Mouse (Mus musculus) spleen, postnatal 4 days (tissue): ENCODE measurements around the gene Tex45.

Experiments
- DNase-seq, 2 experiments: peaks; one replicate each; pipeline ENCODE4 v3.0.0; 2022; ENCODE audit warnings: low spot score in 2 of 2

Gene Tex45

DNA sequence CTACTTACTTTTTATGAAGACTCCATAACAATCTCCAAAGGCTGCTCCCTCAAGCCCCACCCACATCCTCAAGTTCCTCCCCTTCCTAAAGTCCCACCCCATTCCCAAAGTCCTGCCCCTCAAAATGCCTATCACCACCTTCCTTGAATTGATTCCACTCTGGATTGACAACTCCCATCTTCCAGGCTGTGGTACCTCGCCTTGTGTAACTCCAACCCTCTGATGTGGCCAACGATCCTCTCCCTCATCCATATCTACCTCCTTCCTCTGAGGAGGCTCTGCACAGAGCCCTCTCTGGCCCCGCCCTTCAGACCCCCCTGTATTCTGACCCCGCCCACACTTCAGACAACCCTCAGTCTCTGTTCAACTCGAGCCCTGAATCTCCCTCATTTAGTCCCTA, 14.5 kb downstream of the Tex45 start:
- no peak for DNase-seq

DNA sequence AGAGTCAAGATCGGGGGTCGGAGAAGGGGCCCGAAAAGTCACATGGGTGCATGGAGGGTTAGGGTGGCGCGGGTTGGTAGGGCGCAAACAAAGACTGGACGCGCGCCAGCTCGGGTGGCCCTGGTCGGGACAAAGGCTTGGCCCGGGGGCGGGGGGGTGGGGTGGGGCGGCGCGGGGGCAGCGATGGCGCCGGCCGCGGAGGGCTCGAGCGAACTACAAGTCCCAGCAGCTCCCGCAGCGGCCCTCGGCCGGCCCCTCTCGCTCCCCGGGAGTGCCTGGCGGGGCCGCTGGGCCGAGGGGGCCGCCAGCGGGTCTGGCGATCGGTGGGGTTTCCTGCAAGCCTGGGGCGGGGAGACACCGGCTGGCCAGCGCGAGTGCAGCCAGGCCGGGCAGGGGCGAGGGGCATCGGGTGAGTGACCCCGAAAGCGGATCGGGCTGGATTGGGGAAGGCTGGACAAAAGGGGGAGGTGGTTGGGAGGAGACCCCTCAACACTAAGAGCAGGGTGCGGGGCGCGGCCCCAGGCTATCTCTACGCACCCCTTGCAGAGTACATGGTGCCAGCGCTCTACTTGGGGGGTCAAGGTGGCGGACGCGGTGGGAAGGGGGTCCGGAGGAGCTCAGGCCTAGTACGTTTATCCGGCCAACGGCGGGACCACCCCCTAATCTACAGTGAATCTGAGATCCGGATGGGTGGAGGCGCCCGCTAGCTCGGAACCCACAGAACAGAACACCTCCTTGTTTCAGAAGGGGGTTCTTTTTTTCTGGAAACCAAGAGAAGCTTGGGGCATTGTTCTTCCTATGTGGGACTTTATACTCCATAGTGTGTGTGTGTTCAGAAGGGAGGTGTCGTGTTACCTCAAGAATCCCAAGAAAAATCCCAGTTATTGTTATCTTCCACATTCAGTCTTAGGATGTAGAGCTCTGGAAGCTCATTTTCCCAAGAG, 22.5 kb downstream of the Tex45 start, which contains the start of gene Zfp358:
TSS of gene Zfp358 (plus strand) at position 238 of the 944 bp plus-strand sequence.
- peak; percentile 57 to 81 for DNase-seq

DNA sequence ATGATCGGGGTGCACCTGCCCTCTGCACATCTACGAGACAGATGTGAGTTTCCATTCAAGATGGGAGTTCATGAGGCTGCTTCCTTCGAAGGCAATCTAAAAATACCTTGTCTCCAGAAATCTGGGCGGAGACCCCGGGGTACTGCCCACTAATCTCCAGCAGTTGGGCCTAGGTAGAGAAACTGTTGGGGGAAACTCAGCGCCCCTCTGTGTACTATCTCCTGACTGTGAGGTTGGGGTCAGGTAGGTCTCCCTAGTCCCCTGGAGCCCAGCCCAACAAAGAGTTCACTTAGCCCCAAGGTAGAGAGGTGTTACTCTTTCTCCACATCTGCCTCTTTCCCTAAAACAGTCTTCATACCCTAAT, 23.2 kb downstream of the Tex45 start:
- no peak for DNase-seq

DNA sequence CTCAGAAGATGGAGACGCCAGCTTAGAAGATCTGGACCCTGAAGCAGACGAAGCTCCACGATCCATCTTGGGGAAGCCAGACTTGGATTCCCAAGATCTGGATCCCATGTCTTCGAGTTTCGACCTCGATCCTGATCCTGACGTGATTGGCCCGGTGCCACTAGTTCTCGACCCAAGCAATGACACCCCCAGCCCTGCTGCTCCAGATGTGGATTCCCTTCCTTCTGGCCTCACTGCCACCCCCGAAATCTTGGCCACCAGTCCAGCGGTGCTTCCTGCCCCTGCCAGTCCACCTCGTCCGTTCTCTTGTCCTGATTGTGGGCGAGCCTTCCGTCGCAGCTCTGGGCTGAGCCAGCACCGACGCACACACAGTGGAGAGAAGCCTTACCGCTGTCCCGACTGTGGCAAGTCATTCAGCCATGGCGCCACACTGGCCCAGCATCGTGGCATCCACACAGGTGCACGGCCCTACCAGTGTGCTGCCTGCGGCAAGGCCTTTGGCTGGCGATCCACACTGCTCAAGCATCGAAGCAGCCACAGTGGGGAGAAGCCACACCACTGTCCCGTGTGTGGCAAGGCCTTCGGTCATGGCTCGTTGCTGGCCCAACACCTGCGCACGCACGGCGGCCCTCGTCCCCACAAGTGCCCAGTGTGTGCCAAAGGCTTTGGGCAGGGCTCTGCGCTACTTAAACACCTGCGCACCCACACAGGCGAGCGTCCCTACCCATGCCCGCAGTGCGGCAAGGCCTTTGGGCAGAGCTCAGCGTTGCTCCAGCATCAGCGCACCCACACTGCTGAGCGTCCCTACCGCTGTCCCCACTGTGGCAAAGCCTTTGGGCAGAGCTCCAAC, 25.1 kb downstream of the Tex45 start:
- peak in 1 of 2 experiments; percentile 62 for DNase-seq

DNA sequence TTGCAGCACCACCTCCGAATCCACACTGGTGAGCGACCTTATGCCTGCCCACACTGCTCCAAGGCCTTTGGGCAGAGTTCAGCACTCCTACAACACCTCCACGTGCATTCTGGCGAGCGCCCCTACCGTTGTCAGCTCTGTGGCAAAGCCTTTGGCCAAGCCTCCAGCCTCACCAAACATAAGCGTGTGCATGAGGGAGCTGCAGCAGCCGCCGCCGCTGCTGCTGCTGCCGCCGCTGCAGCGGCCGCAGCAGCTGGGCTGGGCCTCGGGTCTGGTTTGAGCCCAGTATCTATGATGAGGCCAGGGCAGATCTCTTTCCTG, 25.7 kb downstream of the Tex45 start:
- DNase-seq, result no peak

DNA sequence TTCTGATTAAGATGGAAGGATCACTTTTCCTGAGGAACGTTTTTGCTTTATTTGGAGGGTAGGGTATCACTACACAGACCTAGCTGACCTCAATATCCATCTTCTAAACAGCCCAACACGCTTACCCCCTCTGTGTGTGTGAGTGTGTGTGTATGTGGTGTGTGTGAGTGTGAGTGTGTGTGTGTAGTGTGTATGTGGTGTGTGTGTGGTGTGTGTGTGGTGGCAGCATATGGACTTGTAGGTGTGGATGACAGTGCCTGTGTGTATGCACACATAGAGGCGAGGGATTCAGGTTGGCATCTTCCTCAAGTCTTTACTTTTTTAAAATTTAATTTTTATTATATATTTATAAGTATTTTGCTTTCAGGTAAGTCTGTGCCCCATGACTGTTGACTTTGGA, 27.9 kb downstream of the Tex45 start:
- no peak for DNase-seq

DNA sequence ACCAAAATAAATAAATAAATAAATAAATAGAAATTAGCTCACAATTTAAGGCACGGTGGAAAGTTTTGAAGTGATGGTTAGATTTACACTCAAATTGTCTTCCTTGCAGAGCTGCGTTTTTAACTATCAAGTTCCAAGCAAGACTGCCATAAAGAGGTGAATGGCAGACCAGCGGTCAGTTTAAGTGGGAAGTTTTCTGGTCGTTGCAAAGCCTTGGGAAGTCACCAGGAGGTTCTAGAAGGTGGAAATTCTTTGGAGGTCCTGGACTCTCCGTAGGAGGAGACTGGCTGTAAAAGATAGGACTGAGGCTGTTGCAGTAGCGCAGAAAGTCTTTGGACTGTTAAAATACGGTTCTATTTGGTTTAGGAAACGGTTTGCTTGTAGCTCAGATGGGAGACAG, 29.1 kb downstream of the Tex45 start:
- no peak for DNase-seq

DNA sequence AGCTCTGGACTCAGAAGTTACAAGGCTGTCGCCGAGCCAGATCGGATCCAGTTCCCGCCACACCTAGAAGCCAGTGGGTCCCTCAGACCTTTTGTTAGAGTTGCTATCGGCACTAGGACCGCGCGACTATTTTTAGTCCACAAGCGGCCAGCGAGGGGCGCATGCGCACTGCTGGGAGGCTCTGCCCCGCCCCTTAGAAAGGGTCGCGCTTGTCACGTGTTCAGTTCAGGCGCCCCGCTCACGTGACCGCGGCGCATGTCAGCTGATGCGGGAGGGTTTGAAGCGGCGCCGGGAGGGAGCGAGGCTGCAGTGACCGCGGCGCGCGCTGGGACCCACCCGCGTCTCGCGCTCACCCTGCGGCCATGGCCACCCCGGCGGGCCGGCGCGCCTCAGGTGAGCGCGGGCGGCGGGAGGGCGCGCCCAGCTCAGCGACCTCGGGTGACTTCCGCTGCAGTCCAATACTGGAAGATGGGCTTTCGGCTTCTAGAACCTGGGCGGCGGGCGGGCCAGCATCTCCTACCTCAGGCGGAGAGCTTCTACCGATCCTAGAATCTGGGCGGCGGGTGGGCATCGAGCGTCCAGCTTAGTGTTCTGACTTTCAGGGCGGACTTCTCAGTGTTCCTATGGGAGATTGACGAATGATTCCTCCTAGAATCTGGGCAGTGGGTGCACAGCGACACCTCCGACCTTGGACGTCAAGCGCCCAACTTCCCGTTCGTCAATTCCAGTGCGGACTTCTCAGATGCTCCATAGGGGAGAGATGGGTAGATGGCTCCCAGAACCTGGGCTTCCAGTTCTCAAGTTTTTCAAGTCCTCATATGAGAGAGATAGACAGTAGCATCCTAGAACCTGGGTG, 29.8 kb downstream of the Tex45 start, which contains the start of gene Mcoln1:
TSS of gene Mcoln1 (plus strand) at position 223 of the 856 bp plus-strand sequence.
- peak; percentile 99 for DNase-seq

DNA sequence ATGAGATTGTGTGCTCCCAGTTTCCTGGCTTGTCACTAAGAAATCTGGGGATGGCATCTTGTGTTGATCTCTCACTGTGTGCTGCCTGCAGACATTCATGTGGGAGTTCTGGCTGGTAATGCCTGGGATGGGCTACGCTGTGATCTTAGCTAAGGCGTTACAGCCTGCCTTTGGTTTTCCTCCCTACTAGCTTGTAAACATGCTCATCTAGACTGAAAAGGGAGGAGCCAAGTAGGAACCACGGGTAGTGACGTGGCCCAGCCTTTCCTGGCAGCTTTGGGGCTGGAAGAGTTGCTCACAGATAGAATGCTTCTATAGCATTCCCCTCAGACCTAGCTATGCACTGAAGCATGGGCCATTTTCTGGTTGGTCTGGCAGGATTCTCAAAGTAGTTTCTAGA, 31.6 kb downstream of the Tex45 start:
- no peak for DNase-seq

DNA sequence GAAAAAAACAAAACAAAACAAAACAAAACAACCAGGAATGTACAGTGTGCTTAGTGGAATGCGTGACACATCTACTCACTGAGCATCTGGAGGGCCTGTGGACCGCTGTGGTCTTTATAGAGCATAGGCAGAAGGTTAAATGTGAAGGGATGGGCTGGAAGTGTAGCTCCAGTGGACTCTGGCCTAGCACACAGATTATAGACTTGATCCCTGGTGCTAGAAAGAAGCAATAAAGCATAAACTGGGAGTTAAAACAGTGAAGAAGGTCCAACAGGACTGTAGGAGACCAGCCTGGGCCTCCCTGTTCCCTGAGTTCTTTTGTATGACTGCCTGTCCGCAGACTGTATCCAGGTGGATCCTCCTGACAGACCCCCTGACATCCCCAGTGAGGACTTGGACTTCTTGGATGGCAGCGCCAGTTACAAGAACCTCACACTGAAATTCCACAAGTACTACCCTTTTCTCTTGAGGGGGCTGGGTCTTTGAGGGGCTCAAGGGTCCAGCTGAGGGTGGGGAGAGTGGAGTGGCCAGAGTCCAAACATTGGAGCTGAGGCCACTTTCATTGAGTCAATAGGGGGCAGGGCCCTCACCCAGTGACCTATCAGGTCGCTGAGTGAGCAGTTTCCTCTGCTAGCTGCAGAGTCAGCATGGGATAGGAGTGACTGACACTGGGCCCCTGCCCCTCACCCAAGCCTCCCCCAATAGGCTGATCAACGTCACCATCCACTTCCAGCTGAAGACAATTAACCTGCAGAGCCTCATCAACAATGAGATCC, 37.5 kb downstream of the Tex45 start:
- DNase-seq, result no peak

DNA sequence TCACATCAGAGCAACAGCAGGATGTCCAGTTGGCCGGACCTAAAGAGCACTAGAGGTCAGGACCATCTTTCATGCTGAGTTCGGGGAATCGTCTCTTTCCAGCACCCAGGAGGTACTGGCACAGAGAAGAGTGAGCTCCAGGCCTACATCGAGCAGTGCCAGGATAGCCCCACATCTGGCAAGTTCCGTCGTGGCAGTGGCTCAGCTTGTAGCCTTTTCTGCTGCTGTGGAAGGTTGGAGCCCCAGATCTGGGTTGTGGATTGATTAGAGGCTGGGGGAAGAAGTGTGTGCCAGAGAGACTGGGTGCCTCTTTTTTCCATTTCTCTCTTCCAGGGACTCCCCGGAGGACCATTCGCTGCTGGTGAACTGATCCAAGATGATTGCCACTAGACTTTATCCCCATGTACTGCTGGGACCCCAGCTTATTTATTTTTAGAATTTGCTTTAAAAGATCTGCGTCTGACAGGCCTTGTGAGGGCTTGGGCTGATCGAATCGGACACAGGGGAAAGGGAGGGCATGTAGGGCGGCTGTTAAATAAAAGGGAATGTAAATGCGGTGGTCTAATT, 44.1 kb downstream of the Tex45 start:
- DNase-seq, result peak in 1 of 2 experiments; percentile 61

DNA sequence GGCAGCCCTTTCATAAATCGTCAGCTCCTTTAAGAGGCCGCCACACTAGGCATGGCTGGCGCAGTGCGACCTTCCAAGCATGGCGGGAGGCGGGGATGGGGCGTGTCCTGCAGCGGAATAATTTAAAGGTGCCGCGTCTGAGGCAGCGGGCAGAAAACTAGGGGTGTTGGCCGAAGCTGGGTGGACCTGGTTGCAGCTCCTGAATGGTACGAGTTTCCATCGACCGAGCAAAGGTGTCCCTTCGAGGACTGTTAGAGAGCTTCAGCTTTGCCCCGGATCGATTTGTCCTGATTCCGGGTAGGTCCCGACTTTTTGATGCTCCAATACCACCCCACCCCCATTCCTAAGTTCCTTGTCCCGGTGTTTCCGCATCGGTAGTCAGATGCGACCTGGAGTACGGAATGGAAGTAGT, 44.6 kb downstream of the Tex45 start, which contains the start of gene Pnpla6:
TSS of gene Pnpla6 (plus strand) at position 125 of the 412 bp plus-strand sequence.
- DNase-seq, result peak; percentile 88 to 93

DNA sequence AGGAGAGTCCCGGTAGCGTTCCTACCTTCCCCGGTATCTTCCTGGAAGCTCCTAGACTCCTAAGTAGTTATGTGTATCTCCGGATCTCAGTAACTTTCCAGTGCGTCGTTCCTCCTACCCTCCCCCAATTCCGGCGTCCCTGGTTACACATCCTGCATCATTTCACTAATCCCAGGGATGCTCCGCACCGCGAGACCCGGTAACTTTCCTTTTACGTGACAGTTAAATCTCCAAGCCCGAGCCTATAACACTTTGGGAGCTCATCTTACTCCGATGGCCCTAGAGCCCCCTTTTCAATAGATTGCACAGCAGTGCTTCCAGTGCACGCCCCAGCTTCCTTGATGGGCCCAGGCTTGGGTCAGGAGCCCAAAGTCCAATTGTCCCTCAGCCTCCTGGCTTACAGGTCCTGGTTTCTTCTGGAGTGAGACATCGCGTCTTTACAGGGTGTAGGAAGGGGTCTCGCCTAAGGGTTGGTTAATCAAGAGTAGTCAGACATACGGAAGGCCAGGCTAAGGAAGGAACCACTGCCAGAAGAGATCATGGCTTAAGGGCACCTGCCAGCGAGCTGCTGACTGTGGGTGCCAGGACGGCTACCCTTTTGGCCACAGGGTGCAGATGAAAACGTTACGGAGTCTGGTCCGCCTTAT, 45.2 kb downstream of the Tex45 start:
- DNase-seq, result no peak

DNA sequence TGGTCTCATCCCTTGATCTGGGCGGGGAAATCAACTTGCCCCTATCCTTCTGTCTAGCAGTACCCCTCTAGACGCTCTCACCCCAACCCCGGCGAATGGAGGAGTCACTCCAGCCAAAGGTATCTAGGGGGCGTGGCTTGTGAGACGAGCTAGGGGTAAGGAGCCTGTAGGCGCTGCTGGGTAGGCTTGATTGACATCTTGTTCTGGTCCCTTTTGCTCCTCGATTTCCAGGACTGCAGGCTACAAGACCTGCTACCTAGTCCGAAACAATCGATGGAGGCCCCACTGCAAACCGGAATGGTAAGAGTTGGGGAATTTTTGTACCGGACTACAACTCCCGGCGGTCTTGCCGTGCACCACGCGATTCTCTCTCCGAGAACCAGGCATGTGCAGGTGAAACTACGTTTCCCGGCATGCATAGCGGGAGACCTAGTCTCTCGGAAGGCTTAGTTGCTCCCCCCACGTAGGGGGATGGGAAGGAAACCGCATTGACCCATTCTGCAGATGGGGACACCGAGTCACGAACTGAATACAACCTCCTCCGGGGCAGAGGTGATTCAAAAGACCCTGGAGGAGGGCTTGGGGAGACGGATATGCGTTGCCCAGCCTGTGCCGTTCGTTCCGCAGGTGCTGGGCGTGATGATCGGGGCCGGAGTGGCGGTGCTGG, 45.9 kb downstream of the Tex45 start:
- DNase-seq, result peak; percentile 90 to 94

DNA sequence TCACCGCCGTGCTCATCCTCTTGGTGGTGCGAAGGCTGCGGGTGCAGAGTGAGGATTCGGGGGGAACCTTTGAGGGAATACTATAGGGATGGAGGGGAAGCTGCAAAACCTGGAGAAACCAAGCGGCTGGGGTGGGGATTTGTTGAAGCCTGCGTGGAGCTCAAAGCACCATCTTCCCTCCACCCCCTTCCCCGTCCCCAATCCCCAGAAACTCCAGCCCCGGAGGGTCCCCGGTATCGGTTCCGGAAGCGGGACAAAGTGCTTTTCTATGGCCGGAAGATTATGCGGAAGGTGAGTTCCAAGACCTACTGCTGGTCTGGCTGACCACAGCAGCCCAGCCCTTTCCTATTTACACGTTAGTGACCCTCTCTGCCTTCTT, 46.4 kb downstream of the Tex45 start:
- no peak for DNase-seq

DNA sequence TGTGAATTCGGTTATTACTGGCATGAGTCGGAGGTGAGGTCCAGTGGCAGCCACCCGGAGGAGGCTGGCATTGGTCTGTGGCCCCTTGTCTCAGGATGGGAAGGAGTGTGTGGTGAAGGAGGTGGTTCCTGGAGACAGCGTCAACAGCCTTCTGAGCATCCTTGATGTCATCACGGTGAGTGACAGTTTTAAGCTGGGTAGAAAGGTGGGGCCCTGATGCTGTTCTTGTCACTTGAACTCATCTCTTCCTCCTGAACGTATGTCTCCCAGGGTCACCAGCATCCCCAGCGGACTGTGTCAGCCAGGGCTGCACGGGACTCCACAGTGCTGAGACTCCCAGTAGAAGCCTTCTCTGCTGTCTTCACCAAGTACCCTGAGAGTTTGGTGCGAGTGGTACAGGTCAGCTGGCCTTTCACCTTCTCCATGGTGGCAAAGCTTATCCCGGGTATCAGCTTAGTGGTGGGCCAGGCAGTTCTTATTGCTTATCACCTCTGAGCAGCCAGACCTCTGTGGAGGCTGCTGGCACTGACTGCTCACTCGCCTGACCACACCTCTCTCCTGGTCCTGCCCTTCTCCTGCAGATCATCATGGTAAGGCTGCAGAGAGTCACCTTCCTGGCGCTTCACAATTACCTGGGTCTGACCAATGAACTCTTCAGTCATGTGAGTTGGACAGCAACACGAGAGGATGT, 51.5 kb downstream of the Tex45 start:
- peak; percentile 77 to 79 for DNase-seq

DNA sequence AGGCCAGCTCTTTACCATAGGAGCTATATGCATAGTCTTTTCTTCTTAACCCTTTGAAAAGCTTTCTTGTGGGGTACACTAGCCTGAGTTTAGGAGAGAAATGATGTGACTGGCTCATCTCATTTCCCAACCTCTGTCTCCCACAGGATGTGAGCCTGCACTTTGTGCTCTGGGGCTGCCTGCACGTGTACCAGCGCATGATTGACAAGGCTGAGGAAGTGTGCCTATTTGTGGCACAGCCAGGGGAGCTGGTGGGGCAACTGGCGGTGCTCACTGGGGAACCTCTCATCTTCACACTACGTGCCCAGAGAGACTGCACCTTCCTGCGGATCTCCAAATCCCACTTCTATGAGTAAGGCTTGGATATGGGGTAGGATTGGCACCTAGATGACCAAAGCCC, 60.2 kb downstream of the Tex45 start:
- no peak for DNase-seq

DNA sequence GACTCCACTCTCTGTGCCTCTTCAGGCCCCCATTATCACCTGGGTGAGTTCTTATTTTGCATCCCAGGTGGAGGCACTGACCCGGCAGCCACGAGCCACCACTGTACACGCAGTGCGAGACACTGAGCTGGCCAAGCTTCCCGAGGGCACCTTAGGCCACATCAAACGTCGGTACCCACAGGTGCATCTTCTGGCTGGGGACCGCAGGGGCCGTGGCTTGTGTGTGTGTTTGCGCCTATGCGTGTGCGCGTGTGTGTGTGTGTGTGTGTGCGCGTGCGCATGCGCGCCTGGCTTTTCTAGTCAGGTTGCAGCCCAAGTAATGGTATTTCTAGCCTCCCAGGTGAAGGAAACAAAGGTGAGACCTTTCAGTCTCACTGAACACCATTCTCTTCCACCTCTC, 61.3 kb downstream of the Tex45 start:
- DNase-seq, result peak in 1 of 2 experiments; percentile 54
